Mouse (Mus musculus) liver, embryonic 14.5 days (tissue): ENCODE data around the gene Ret.

Source experiments
- CTCF ChIP-seq: IDR thresholded peaks from 2 replicates; pipeline ENCODE4 v1.5.1; 2016; ENCODE audit warnings: antibody characterized with exemption, low read depth, control low read depth
- EP300 ChIP-seq: IDR thresholded peaks from 2 replicates; pipeline ENCODE4 v1.6.1; 2016; ENCODE audit warnings: antibody characterized with exemption, low read depth

- TF ChIP-seq CTCF (no peak), EP300 (no peak)
Measured at GRCm38 (mm10) chr6:118187285-118187641, 10.3 kb downstream of the Ret start.
